Mouse (Mus musculus): ENCODE data around the gene Ciita. TPM values are rescaled to one million over a fixed set of nuclear protein-coding genes. Genes with fewer than 3 reads are reported as not detected.
A peak's percentile ranks its signal among the peaks of the same experiment; 100 is the strongest.

Gene Ciita
- polyA plus RNA-seq, 1 experiment from 2014 or later, result 2.7 TPM

- H3K4me2 ChIP-seq (ENCODE audit: low read depth, low read length), result no peak overlapping the region
- no peaks in the 10 kb centered on the region for H3K9me3 ChIP-seq (replicated peaks; ENCODE audit: control insufficient read depth, low read length)
- no peak overlapping the region for H3K4me3 ChIP-seq (ENCODE audit: low read length)
- ATAC-seq (replicated peaks; ENCODE audit: extremely low read depth, insufficient read depth, low FRiP score), result no peak
- H3K4me1 ChIP-seq (ENCODE audit: control insufficient read depth, insufficient read depth, low read length), result peaks cover 4% of the 10 kb centered on the region
- no peak overlapping the region for H3K27ac ChIP-seq (ENCODE audit: low read length)
- 73% methylated on average over 8 of the region's 8 CpGs for WGBS
- no peaks in the 10 kb centered on the region for H3K36me3 ChIP-seq (ENCODE audit: control insufficient read depth, insufficient read depth)
- peaks cover 10% of the 10 kb centered on the region; the same call in 1 of the 2 replicates for H3K27me3 ChIP-seq (ENCODE audit: control insufficient read depth, insufficient read depth, low read length)
- H3K9ac ChIP-seq (ENCODE audit: low read length), result no peak overlapping the region
These were observed 8.1 kb downstream of the Ciita start for GRCm38 (mm10) chr16:10487895-10488493.

- WGBS, result 77% methylated on average over 7 of the region's 7 CpGs
- Histone ChIP-seq H3K4me1 (ENCODE audit: control insufficient read depth, insufficient read depth, low read length) (peaks cover 4% of the 10 kb centered on the region), H3K4me3 (ENCODE audit: low read length) (no peak overlapping the region), H3K36me3 (ENCODE audit: control insufficient read depth, insufficient read depth) (no peaks in the 10 kb centered on the region), H3K9me3 (replicated peaks; ENCODE audit: control insufficient read depth, low read length) (no peaks in the 10 kb centered on the region), H3K27ac (ENCODE audit: low read length) (no peak overlapping the region), H3K9ac (ENCODE audit: low read length) (no peak overlapping the region), H3K27me3 (ENCODE audit: control insufficient read depth, insufficient read depth, low read length) (peaks cover 10% of the 10 kb centered on the region; the same call in 1 of the 2 replicates), H3K4me2 (ENCODE audit: low read depth, low read length) (peak overlapping the region; percentile 68)
- no peak for ATAC-seq (replicated peaks; ENCODE audit: extremely low read depth, insufficient read depth, low FRiP score)
These were observed 9.1 kb downstream of the Ciita start for GRCm38 (mm10) chr16:10488769-10489481.

GRCm38 (mm10) chr16:10489483-10489882, 9.6 kb downstream of the Ciita start:
- Histone ChIP-seq H3K27me3 (ENCODE audit: control insufficient read depth, insufficient read depth, low read length) (peaks cover 10% of the 10 kb centered on the region; the same call in 1 of the 2 replicates), H3K4me3 (ENCODE audit: low read length) (peak overlapping the region; percentile 39), H3K36me3 (ENCODE audit: control insufficient read depth, insufficient read depth) (no peaks in the 10 kb centered on the region), H3K27ac (ENCODE audit: low read length) (no peak overlapping the region), H3K9me3 (replicated peaks; ENCODE audit: control insufficient read depth, low read length) (no peaks in the 10 kb centered on the region), H3K4me2 (ENCODE audit: low read depth, low read length) (peak overlapping the region; percentile 68), H3K4me1 (ENCODE audit: control insufficient read depth, insufficient read depth, low read length) (peaks cover 4% of the 10 kb centered on the region), H3K9ac (ENCODE audit: low read length) (peak overlapping the region; percentile 45; the same call in 1 of the 2 replicates)
- WGBS, result 3% methylated on average over 9 of the region's 9 CpGs
- no peak for ATAC-seq (replicated peaks; ENCODE audit: extremely low read depth, insufficient read depth, low FRiP score)

- ATAC-seq (replicated peaks; ENCODE audit: extremely low read depth, insufficient read depth, low FRiP score), result no peak
- Histone ChIP-seq H3K4me3 (ENCODE audit: low read length) (peak overlapping the region; percentile 39), H3K9ac (ENCODE audit: low read length) (peak overlapping the region; percentile 45; the same call in 1 of the 2 replicates), H3K36me3 (ENCODE audit: control insufficient read depth, insufficient read depth) (no peaks in the 10 kb centered on the region), H3K4me1 (ENCODE audit: control insufficient read depth, insufficient read depth, low read length) (peaks cover 4% of the 10 kb centered on the region), H3K27me3 (ENCODE audit: control insufficient read depth, insufficient read depth, low read length) (peaks cover 10% of the 10 kb centered on the region; the same call in 1 of the 2 replicates), H3K9me3 (replicated peaks; ENCODE audit: control insufficient read depth, low read length) (no peaks in the 10 kb centered on the region), H3K4me2 (ENCODE audit: low read depth, low read length) (peak overlapping the region; percentile 68), H3K27ac (ENCODE audit: low read length) (no peak overlapping the region)
- WGBS, result 7% methylated on average over 13 of the region's 14 CpGs
These were observed 10.1 kb downstream of the Ciita start for GRCm38 (mm10) chr16:10489904-10490457.

GRCm38 (mm10) chr16:10490503-10491150, 10.8 kb downstream of the Ciita start:
- H3K27me3 ChIP-seq (ENCODE audit: control insufficient read depth, insufficient read depth, low read length), result peaks cover 10% of the 10 kb centered on the region; the same call in 1 of the 2 replicates
- 78% methylated on average over 18 of the region's 18 CpGs for WGBS
- H3K9me3 ChIP-seq (replicated peaks; ENCODE audit: control insufficient read depth, low read length), result no peaks in the 10 kb centered on the region
- H3K4me3 ChIP-seq (ENCODE audit: low read length), result no peak overlapping the region
- H3K4me1 ChIP-seq (ENCODE audit: control insufficient read depth, insufficient read depth, low read length), result peaks cover 4% of the 10 kb centered on the region
- H3K4me2 ChIP-seq (ENCODE audit: low read depth, low read length), result no peak overlapping the region; the same call in 1 of the 2 replicates
- ATAC-seq (replicated peaks; ENCODE audit: extremely low read depth, insufficient read depth, low FRiP score), result no peak
- no peaks in the 10 kb centered on the region for H3K36me3 ChIP-seq (ENCODE audit: control insufficient read depth, insufficient read depth)
- no peak overlapping the region for H3K9ac ChIP-seq (ENCODE audit: low read length)
- no peak overlapping the region for H3K27ac ChIP-seq (ENCODE audit: low read length)

- Histone ChIP-seq H3K36me3 (ENCODE audit: control insufficient read depth, insufficient read depth) (no peaks in the 10 kb centered on the region), H3K9ac (ENCODE audit: low read length) (no peak overlapping the region), H3K4me3 (ENCODE audit: low read length) (no peak overlapping the region), H3K4me1 (ENCODE audit: control insufficient read depth, insufficient read depth, low read length) (peaks cover 4% of the 10 kb centered on the region), H3K9me3 (replicated peaks; ENCODE audit: control insufficient read depth, low read length) (no peaks in the 10 kb centered on the region), H3K4me2 (ENCODE audit: low read depth, low read length) (no peak overlapping the region), H3K27me3 (ENCODE audit: control insufficient read depth, insufficient read depth, low read length) (peaks cover 10% of the 10 kb centered on the region; the same call in 1 of the 2 replicates), H3K27ac (ENCODE audit: low read length) (no peak overlapping the region)
- WGBS, result 76% methylated on average over 4 of the region's 4 CpGs
- ATAC-seq (replicated peaks; ENCODE audit: extremely low read depth, insufficient read depth, low FRiP score), result no peak
These were observed 11.9 kb downstream of the Ciita start for GRCm38 (mm10) chr16:10491716-10492115.

- peaks cover 4% of the 10 kb centered on the region for H3K4me1 ChIP-seq (ENCODE audit: control insufficient read depth, insufficient read depth, low read length)
- peaks cover 10% of the 10 kb centered on the region; the same call in 1 of the 2 replicates for H3K27me3 ChIP-seq (ENCODE audit: control insufficient read depth, insufficient read depth, low read length)
- WGBS, result 70% methylated on average over 3 of the region's 3 CpGs
- no peaks in the 10 kb centered on the region for H3K9me3 ChIP-seq (replicated peaks; ENCODE audit: control insufficient read depth, low read length)
- ATAC-seq (replicated peaks; ENCODE audit: extremely low read depth, insufficient read depth, low FRiP score), result no peak
- H3K4me3 ChIP-seq (ENCODE audit: low read length), result no peak overlapping the region
- H3K4me2 ChIP-seq (ENCODE audit: low read depth, low read length), result no peak overlapping the region
- no peak overlapping the region for H3K27ac ChIP-seq (ENCODE audit: low read length)
- H3K36me3 ChIP-seq (ENCODE audit: control insufficient read depth, insufficient read depth), result no peaks in the 10 kb centered on the region
- no peak overlapping the region for H3K9ac ChIP-seq (ENCODE audit: low read length)
These were observed 12.7 kb downstream of the Ciita start for GRCm38 (mm10) chr16:10492587-10492986.

- 43% methylated on average over 2 of the region's 2 CpGs for WGBS
- H3K27ac ChIP-seq (ENCODE audit: low read length), result no peak overlapping the region
These were observed 16.0 kb downstream of the Ciita start for GRCm38 (mm10) chr16:10495824-10496298.

More at GRCm38 (mm10) chr16:10495824-10496298, 16.0 kb downstream of the Ciita start:
- no peaks in the 10 kb centered on the region for H3K36me3 ChIP-seq (ENCODE audit: control insufficient read depth, insufficient read depth)
- H3K9ac ChIP-seq (ENCODE audit: low read length), result no peak overlapping the region
- no peak overlapping the region for H3K4me2 ChIP-seq (ENCODE audit: low read depth, low read length)
- H3K27me3 ChIP-seq (ENCODE audit: control insufficient read depth, insufficient read depth, low read length), result no peaks in the 10 kb centered on the region
- ATAC-seq (replicated peaks; ENCODE audit: extremely low read depth, insufficient read depth, low FRiP score), result no peak
- H3K4me3 ChIP-seq (ENCODE audit: low read length), result no peak overlapping the region
- no peaks in the 10 kb centered on the region for H3K9me3 ChIP-seq (replicated peaks; ENCODE audit: control insufficient read depth, low read length)
- peaks cover 3% of the 10 kb centered on the region; the same call in 1 of the 2 replicates for H3K4me1 ChIP-seq (ENCODE audit: control insufficient read depth, insufficient read depth, low read length)

All from heart, embryonic 16.5 days (tissue).